Mouse (Mus musculus) natural killer cell, adult 2 months (primary cell): ENCODE measurements around the gene Slit1.
A peak's percentile ranks its signal among the peaks of the same experiment; 100 is the strongest.

Experiments
- DNase-seq, 2 experiments: peaks; one replicate each; pipeline ENCODE4 v3.0.0; 2022; ENCODE audit warnings: low spot score in 2 of 2

Gene Slit1

DNA sequence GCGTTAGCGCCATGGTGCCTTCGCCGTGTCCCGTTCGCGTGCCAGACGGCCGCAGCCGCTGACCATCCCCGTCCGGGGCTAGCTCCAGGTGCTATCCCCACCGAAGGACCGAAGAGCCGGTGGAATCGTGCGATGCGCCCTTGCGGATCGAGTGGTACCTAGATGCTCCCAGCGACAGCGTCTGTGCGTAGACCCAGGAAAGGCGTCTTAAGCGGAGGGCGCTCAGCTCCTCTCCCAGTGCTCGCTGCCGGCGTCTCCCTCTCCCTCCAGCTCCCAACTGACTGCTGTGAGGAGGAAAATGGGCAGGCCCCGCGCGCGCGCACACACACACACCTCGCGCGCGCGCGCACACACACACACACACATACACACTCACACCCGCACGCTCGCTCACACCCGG lies at the start of gene Slit1:
TSS of gene Slit1 (minus strand) at position 270 of the 400 bp plus-strand sequence.
- no peak for DNase-seq

DNA sequence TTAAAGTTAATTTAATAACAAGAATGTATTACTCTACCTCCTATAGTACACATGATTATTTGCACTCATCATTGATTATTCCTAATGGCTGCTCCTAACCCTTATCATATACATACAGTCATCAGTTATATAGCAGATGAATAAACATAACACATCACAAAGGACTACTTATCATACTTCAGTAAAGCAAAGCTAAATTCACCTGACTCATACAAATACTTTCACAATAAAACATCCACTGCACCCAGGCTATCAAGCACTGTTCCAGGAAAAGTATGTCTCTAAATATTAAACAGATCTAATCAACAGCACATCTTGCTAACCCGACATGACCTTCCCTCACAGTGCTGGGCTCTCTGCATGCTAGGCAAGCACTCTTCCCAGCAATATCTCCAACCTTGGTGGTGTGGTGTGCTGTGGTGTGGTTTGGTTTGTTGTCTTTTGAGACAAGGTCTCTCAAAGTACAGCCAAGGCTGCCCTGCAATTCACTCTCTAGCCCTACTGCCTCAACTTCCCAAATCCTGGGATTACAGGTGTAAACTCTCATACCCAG lies 49.5 kb upstream of the Slit1 start:
- no peak for DNase-seq

DNA sequence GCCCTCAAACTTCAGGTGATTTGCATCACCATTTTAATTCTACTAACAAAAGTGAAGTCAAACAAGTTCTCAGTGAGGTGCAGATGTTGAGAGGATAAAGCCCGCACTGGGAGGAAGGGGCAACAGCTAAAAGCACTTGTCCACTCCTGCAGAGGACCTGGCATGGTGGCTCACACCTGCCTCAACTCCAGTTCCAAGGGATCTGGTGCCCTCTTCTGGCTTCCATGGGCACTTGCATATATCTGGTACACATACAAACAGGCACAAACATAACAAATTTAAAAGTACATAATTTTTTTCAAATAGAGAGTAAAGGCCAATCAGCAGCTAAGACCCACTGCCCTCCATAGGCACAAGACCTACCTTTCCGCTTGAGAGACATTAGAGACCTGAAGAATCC lies 47.9 kb upstream of the Slit1 start:
- DNase-seq, result no peak

DNA sequence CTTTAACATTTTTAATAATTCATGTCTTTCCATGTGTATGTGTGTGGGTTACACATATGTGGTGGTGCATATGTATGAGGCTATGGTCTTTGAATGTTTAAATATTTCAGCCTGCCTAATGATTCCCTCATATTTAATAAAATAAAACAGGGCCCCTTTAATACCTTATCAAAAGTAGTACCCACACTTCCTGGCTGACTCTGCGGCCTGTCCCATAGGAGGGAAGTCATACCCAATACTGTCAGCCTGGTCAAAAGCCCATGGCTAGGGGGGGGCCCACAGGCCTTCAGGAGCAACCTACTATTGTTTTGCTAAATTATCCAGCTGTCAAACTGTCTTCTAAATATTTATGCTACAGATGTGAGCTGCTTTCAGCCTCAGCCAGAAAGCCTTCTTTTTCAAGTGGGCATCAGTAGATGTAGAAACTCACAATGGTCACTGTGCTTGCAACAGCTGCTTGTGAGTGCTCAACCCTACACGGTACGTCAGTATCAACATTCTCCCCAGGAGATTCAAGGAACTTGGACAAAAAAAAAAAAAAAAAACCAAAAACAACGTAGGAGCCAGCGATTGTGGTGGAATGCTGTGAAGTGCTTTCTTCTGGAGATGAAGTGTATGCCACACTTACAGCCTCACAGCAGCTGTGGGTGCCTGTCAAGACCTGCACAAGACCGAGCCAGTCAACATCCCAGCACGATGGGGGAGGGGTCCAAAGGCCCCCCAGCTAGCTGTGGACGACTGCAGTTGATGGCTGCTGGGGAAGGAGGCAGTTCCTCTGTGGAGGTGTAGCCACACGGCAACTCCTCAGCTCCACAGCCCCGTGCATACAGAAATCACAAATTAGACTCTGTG lies 45.9 kb upstream of the Slit1 start:
- DNase-seq, result no peak

DNA sequence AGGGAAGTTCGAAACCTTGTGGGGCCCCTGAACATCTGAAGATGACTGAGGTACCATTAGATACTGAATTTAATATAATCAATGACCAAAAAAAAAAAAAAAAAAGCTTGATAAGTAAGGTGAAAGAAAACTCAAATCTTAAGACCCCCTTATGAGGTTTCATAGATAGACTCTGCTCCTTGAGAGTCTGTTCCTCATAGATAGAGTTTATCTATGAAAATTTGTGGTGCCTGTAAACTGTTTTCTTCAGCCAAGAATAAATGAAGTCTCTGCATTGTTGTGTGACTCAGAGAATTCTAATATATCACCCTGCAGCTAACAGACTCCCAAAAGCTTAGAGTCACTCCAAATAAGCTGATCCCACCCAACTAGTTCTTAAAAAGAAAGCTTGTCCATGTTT lies 43.4 kb upstream of the Slit1 start:
- no peak for DNase-seq

DNA sequence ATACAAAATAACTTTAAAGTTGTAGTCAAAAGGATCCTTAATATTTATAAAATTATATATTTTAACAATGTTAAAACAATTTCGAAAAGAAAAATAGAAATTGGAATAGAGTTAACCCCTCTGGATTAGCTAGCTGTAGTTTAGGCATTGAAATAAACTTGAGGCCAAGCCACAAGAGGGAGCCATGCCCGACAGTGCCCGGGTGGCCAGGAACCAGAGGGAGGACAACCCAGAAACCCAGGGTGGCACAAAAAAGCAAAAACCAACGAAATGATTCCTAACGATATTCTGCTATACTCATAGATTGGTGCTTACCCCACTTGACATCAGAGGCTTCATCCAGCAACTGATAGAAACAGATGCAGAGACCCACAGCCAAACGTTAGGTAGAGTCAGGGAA lies 34.0 kb upstream of the Slit1 start:
- no peak for DNase-seq

DNA sequence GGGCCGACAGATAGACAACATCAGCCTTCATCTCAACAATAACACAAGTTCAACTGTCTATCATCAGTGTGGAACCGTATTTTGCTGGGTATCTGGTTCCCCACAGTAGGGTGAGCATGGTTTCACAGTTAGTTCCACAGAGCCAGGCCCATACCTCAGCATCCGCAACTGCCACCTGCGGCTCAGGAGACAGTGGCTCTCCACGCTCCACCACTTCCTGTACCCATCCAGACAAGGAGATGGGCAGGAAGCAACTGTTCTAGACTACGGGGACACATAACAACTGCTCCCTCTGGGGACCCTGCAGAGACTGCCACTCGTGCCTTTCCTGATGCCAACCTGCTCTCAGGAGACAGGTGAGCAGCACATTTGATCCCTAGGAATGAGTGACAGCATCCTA lies 25.2 kb upstream of the Slit1 start:
- DNase-seq, result peak in 1 of 2 experiments; percentile 6

DNA sequence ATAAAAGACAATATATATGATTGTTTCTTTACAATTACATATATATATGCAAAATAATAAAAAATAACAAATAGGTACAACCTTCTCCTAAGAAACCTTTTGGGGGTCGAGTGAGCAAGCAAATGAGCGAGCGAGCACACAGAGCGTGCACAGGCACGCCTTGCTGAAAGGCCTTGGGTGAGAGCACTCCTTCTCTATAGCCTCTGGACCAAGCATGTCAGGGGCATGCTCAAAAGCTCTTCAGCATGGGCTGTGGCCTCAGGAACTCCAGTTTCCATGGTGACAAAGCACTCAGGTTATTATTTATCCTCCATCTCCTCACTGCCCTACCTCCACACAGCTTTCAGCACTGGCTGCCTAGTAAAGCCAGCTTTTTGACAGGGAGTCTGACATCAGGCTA lies 23.2 kb upstream of the Slit1 start:
- DNase-seq, result no peak

DNA sequence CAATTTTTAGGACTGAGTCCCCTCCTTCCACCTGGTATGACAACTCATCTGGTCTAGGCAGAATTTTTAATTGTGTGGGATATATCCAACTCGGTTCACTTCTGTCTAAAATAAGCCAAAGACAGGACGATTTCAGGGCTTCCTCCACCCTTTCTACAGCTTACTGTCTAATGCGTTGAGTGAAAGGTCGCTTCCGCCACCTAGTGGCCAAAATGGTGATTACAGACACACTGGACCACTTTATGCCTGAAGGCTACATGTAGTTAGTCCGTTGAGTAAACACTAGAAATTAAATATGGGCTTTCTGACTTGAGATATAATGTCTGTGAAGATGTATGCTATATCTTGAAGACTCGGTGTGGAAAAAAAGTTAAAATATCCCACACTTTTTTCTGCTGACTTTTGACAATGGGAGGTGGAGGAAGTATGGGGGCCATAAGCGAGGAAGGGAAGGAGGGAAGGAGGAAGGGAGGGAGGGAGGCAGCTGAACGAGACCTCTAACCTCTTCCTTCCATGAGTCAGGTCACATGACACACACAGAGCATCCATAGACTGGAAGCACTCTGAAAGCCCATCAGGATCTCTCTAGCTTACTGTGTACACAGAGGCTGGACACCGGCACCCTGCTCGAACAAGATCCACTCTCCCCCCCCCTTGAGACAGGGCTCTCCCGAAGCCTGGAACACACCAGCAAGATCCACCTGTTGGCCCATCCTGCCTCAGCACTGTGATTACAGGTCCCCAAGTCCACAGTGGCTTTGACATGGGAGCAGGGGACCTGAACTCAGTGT lies 20.6 kb upstream of the Slit1 start:
- DNase-seq, result peak; percentile 75 to 83

DNA sequence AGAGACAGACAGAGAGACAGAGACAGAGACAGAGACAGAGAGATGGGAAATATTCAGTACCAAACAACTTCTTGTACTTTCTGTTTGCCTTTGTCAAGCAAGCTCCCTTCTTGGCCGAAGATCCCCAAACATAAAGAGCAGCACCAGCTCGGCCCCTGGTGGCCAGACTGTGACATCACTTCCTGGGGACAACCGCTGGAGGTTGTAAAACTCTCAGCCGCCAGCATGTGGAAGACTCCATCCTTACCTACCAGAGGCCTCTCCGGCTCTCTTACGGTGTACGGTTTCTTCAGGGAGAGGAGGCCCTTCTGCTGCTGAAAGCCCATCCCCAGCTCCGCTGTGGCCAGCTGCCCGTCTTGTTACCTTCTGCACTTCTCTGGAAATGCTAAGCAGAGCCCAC lies 18.1 kb upstream of the Slit1 start:
- DNase-seq, result peak in 1 of 2 experiments; percentile 20

DNA sequence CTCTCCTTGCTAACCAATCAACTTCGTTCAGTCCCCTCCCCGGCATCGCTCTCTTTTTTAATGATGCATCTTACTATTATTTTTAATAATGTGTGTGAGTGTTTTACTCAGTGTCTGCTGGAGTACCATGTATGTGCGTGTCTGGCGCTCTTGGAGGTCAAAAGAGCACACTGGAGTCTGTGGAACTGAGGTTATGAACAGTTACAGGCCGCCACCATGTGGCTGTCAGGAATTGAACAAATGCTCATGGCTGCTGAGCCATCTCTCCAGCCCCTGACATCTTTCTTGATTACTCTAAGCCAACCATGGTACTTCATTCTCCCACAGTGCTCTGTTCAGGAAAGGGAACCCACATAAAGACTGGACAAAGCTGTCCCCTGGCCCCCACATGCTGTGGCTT lies 16.3 kb upstream of the Slit1 start:
- no peak for DNase-seq

DNA sequence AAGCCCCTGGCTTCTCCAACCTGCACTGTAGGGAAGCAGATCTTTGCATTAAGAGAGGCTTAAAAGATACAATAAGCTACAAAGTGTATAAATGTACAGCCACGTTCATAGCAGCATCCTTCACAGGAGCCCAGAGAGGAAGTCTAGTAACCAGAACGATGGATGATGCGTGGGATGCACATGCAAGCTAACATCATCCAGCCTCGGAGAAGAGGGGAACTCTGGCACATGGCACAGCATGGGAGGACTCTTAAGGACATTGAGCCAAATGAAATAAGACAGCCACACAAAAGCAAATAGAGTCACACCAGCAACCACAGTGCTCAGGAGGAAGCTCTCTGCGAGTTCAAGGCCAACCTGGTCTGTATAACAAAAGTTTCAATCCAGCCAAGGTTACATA lies 15.8 kb upstream of the Slit1 start:
- DNase-seq, result no peak

DNA sequence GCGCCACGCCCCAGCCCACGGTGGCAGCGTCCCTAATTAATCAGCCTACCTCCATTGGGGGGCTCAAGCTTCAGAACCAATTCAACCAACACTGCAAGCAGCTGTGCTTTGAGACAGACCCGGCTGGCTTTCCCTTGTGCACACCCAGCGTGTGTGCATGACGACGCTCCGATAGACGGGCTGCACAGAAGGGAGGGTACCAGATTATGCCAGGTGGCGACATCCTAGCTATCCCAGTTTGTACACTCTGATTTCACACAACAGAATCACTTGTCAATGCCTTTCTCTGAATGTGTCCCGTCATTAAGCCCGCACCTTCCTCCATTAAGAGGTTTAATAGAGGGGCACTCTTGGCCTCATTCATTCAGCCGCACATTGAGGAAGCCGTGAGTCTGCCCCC lies 11.3 kb upstream of the Slit1 start:
- no peak for DNase-seq

DNA sequence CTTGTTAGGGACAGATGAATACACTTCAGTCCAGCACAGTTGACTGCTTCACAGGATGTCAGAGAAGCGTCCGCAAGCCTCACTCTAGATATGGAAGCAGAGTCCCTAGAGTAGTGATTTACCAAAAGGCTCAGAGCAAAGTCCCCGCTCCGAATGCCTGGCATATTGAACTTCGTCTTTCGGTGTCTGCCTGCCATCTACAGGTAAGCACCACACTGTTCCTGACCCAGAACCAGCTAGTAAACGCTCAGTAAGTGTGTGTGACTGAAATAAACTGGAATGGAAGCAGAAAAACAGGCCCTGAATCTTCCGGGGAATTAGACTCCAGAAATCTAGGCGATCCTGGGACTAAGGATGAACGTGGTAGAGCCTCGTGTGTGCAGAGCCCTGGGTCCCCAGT lies 8.4 kb upstream of the Slit1 start:
- DNase-seq, result no peak

DNA sequence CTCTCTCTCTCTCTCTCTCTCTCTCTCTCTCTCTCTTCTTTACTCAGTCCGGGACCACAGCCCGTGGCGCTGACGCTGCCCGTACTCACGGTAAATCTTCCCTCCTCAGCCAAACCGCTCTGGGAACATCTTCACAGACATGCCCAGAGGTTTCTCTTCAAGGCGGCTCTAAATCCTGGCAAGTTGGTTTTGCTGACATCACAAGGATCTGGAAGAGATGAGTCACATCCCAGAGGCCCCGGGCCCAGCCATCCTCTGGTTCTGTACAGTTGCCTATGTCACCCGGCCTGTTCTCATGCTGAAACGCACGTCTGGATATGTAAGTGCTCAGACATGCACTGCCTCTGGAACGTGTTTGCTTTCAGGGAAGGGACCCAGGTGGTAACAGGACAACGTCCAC lies 4.0 kb upstream of the Slit1 start:
- DNase-seq, result no peak

DNA sequence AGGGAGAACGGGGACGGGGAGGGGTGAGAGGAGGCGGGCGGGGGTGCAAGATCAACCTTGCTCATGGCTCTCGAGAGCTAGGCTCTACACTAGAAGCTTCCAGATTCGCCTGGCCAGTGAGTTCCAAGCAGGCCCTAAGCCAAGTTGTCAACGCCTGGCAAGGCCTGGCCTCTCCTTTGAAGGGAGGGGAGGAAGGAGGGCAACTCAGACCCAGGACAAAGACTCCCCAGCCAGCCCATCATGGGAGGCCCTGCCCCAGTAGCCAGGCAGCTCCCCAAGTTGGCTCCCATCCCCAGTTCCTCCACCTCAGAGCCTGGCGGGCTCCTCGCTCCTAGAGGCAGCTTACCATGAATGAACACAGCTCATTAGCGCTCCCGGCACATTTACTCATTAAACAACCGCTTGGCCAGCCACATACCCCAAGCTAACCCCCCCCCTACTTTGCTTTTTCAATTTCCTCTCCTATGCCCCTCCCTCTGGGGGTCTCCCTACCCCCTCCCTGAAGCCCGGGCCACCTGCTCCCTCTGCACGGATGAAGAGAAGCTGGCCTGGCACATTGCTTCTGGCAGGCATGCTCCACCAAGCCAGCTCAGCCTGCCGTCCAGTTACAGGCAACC lies 2.6 kb upstream of the Slit1 start:
- DNase-seq, result no peak

DNA sequence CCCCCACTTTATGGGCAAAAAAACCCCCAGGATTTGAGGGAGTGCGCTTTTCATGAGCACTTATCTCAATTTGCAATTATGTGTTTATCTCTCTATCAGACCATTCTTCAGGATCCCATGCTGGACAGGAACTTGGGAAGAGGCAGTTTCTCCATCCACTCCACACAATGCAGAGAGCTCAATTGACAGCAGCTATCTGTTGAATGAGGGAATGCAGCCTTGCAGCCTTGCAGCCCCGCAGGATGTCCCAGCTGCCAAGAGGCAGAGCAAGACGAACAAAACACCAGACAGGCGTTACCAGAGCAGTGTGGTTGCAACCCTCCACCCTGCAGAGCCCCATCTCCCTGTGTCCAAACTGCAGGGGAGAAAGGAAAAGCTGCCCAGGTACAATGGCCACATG lies 4.6 kb downstream of the Slit1 start:
- DNase-seq, result no peak

DNA sequence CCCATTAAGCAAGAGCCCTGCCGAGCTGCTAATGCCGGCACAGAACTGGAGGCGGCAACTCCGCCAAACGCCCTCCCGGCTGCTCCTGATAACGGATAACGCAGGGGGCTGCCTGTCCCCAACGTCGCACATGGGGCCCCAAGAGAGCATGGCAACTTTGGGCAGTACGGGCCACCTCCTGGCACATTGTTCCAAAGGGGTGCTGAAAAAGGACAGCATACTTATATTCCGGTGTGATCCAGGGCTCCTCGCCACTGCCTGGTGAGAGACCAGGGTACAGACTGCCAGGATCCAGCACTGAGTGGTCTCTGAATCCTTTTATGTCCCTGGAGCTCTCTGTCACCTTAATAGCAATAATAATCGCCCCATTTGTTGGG lies 5.0 kb downstream of the Slit1 start:
- no peak for DNase-seq

DNA sequence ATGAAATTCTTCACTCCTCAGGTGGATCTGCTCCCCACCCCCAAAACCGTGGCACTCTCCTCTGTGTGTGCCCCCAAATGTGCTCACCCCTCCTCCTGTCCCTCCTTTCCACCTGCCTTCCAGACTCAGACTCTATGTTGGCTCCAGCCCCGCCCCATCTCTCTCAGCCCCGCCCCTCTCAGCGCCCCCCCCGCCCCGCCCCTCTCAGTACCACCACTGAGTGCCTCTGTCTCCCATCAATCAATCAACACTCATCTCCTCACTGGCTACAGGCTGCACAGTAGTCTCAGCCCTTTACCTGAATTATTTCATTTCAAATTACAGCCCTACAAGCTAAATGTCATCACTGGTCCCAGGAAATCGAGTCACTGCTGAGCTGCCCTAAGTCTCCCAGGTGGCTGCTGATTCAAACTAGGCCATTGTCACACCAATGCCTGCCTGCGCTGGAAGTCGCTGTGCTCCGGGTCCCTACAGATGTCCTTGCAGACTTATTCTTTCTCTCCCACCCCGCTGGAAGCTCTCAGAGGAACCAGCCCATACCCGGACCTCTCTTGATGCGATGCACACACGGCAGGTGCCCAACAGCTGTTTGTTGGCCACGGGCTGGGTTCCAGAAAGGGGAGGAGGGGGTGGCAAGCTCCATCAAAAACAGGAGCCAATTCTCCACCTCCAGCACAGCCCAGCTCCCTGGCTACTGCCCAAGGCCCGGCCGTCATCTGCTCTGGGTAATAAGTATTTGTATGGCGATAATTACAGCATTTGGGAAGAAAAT lies 5.6 kb downstream of the Slit1 start:
- no peak for DNase-seq

DNA sequence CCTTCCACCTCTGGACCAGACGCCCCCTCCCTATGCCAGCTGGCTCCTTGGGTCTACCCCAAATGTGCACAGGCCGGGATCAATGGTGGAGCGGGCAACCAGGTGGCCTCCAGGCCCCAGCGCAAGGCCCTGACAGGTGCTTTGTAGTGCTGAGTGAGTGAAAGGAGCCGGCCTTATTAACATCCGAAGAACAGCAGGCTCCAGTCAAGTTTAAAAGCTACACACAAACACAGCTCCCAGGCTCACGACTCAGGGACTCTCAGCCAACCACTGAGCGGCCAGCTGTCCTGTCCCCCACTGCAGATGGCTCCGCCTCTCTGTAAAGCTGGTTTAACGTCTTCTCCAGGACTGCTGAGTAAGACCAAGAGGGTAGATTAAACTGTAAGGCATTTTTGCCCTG lies 8.8 kb downstream of the Slit1 start:
- DNase-seq, result no peak

DNA sequence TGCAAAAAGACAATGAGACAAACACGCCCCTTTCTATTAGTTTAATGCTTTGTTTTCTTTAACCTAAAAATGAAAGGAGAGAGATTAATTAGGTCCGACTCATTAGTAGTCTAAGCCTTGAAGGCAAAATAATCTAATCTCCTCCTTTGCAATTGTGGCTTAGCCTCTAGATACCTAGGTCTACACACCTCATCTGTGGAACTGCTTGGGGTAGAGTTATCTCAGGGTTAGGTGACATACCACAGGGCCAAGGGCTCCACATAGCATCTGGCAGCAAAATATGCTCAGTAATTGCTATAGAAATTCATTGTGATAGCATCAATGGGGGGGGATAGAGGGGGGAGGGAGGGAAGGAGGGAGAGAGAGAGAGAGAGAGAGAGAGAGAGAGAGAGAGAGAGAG lies 18.0 kb downstream of the Slit1 start:
- DNase-seq, result no peak
